Mouse (Mus musculus): ENCODE data around the gene Ciita.

DNA sequence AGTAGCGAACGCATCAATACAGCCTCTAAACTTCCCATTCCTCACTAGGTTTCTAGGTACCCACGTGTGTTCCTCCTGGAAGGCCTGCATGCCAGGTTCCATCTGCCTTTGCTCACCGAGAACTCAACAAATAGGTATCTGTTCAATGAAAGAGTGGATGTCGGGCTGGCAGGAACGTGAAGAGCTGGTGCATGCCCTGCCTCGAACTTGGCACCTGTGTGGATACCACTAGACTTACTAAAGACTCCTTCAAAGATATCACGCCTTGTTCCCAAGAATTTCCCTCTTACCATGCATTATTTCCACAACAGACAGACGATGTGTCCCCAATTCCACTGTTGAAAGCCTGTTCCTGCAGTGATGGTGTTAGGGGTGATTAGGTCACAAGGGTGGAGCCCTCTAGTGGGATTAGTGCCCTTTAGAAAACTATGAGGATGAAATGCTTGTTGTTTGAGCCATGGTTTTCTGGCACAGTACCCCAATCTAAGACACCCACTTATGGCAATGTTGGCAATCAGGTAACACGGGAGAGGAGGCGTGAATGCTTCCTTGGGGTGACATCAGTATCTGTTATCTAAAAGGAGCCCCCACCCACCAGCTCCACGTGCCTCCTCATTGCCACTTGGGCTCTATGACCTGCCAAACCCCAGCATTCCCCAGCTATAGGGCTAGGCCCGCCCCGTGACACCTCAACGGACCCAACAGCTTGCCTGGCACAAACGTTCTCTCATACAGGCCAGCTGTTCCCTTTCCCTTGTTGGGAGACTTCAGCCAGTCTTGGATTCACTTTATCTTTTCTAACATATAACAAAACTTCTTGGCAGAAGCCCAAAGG, 61.1 kb downstream of the Ciita start:
- TF ChIP-seq POLR2A (IDR thresholded peaks at IDR 0.05; ENCODE audit: control insufficient read depth, low read depth, low read length) (no peak), CTCF (IDR thresholded peaks at IDR 0.05; ENCODE audit: control insufficient read depth, insufficient read depth, insufficient replicate concordance, low read depth, low read length) (no peak)
